Mouse (Mus musculus) left cerebral cortex, adult 6 months (tissue): ENCODE data around the gene Gm14124. TPM values are rescaled to one million over a fixed set of nuclear protein-coding genes. Genes with fewer than 3 reads are reported as not detected.

Experiments
- long read RNA-seq, 2 experiments: library from polyadenylated mRNA; unstranded; transcript quantifications; one replicate each; pipeline ENCODE4 v2.0.0; 2019 to 2020
- polyA plus RNA-seq: library from polyadenylated mRNA; unstranded; fragments of <200 nt; fragmentation: Nextera tagmentation; gene quantifications from 2 replicates; pipeline ENCODE4 v1.2.3, GENCODE M21; 2021

Gene Gm14124
- not detected in 2 replicates for polyA plus RNA-seq
- long read RNA-seq, experiment 1 = 0 reads
- long read RNA-seq, experiment 2 = 0 reads

GRCm38 (mm10) chr2:150257291-150257690 lies at the start of gene Gm14124:
Gm14124 (plus strand) TSS chr2:150257517.

GRCm38 (mm10) chr2:150217600-150218362 lies 39.5 kb upstream of the Gm14124 start, which contains the start of gene Zfp937:
Zfp937 (plus strand) TSS chr2:150218073.

GRCm38 (mm10) chr2:150255491-150255890 lies 1.8 kb upstream of the Gm14124 start, which contains the start of gene Gm21994:
Gm21994 (minus strand) TSS chr2:150255591.

Other genes with a start within 250 kb of the Gm14124 start
- gene Zfp120, start 120.8 kb upstream of the Gm14124 start, polyA plus RNA-seq = 6.0 and 9.8 TPM in 2 replicates
- not detected in 2 replicates for gene Gm10770, start 77.8 kb upstream of the Gm14124 start, polyA plus RNA-seq
- gene Gm14139, start 75.8 kb upstream of the Gm14124 start, polyA plus RNA-seq = not detected in 2 replicates
- 3.5 and 4.9 TPM in 2 replicates for gene Zfp937, start 39.4 kb upstream of the Gm14124 start, polyA plus RNA-seq
- 0.63 and 0.90 TPM in 2 replicates for gene Gm21994, start 1.9 kb upstream of the Gm14124 start, polyA plus RNA-seq
- gene Gm10130, start 66.2 kb downstream of the Gm14124 start, polyA plus RNA-seq = 0.65 TPM in 1 of 2 replicates, not detected in the other
- 3.2 and 5.0 TPM in 2 replicates for gene 3300002I08Rik, start 105.2 kb downstream of the Gm14124 start, polyA plus RNA-seq
- gene Zfp442, start 194.0 kb downstream of the Gm14124 start, polyA plus RNA-seq = 2.5 and 3.4 TPM in 2 replicates
- not detected in 2 replicates for gene Zfp345, start 227.6 kb downstream of the Gm14124 start, polyA plus RNA-seq